Mouse (Mus musculus) ovary, adult 10 weeks (tissue): ENCODE measurements around the gene Zmynd19. TPM values are rescaled to one million over a fixed set of nuclear protein-coding genes. Genes with fewer than 3 reads are reported as not detected.

Experiments used
- polyA plus RNA-seq: library from polyadenylated mRNA; stranded (reverse); fragments of 350-450 nt; fragmentation: Illumina TruSeq; extraction: RNeasy Lipid Tissue Mini Kit (QIAGEN cat#74804); gene quantifications from one replicate; pipeline ENCODE4 v1.2.3, GENCODE M21; 2014

Gene Zmynd19
- 15.8 TPM for polyA plus RNA-seq

DNA sequence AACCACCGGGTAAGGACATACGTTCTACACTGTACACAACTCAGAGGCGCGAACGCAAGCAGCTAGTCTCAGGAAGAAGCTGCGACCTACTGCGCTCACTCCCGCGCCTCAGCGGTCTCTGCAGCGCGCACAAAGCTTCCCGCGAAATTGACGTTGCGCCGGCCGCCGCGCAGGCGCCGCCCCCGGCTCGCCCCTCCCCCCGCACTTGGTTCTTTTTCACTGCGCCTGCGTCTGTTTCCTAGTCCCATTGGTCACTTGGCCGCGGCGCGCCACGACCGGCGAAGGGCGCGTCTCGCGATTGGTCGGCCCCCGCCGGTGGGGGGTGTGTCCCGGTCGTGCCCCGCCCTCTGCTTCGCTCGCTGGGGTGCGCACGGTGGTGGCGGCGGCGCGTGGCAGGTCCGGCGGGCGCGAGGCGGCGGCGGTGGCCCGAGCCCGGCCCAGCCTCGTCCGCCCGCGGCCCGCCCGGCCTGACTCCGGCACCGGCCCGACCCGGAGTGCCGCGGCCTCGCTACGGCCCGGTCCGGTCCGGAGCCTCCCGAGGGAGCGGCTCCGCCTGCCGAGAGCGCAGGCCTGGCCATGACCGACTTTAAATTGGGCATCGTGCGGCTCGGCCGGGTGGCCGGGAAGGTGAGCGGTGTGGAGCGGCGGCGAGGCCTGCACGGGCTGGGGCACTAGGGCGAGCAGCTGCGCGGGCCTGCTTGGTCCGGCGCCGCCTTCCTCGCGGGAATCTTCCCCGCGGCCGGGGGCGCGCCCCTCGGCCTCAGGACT is at the start of gene Zmynd19:
Gene Zmynd19, plus strand, starts transcription at position 372 of the 768 bp plus-strand sequence.

GRCm38 (mm10) chr2:24918930-24919838 is 30.4 kb upstream of the Zmynd19 start, which contains the start of gene Ehmt1:
Gene Ehmt1, minus strand, starts transcription at chr2:24919614.

DNA sequence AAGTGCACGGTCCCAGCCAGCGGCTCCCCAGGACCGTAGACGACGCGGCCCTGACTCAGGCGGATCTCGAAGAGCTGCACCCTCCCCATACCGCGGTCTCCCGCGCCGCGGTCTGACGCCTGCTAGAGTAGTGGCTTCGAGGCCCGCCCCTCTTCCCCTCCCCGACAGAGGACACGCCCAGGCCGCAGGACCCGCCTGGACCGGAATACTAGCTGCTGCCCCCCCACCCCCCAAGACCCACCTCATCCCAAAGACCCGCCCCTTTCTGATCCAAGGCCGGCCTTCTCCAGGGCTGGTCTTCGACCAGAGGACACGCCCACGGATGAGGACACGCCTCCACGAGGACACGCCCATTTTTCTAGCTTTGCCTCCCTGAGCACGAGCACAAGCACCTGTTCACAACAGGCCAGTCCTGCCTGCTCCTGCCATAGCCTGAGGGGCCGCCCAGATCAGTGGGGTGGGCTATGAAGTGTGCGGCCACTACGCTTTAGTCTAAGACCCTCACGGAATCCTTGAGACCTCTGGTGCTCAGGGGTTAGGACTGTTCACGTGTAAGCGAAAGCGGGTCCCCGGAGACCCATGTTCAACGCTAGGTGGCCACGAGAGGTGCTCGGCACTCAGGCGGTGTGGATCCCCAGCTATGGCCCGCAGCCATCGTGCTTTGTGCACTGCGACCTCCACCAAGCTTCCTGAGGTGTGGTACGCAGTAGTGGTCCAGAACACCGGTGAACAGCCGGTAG is 14.4 kb upstream of the Zmynd19 start, which contains the start of gene Arrdc1:
Gene Arrdc1, minus strand, starts transcription at position 196 of the 740 bp plus-strand sequence.

GRCm38 (mm10) chr2:24962304-24963000 is 12.9 kb downstream of the Zmynd19 start, which contains the start of gene Dph7:
Gene Dph7, plus strand, starts transcription at chr2:24962400.

DNA sequence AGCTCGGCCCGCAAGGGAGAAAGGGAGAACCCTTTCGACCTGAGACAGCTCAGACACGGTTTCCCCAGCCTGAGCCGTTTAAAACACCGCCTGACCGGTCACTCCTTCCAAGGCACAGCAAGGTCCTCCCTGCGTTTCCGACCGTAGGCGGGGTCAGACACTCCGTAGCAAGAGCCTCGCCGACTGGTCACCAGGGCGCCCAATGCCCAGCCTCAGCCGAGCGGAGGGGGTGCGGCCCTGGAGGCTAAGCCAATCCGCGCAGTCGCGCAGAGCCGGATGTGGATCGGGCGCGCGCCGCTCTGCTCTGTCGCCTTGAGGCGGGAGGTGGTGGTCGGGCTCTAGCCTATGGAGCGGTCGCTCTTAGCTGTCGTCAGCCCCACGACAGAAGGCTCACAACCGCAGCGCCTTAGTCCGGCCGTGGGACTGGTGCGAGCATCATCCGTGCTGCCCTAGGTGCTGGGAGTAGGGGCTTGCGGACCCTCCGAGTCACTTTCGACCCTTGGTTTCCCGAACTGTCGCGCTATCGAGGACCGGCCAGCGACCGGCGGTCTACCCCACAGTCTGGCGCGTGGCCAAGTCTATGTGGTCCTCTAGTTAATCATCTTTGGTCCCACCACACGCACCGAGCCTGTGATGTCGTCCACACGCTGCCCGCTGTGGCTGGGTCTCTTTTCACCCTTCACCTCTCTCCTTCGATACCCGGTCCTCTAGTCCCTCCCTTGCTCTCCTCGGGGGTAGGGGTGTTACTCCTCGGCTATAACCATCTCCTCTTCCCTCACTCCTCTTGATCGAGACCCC is 25.5 kb downstream of the Zmynd19 start, which contains the start of gene Mrpl41:
Gene Mrpl41, minus strand, starts transcription at position 193 of the 798 bp plus-strand sequence.

GRCm38 (mm10) chr2:24975704-24976297 is 26.2 kb downstream of the Zmynd19 start, which contains the start of gene Pnpla7:
Gene Pnpla7, plus strand, starts transcription at chr2:24976033.

Other genes starting within 250 kb of the Zmynd19 start
- not detected for gene Cacna1b, start 186.6 kb upstream of the Zmynd19 start, polyA plus RNA-seq
- 18.0 TPM for gene Ehmt1, start 30.2 kb upstream of the Zmynd19 start, polyA plus RNA-seq
- gene Arrdc1, start 14.5 kb upstream of the Zmynd19 start, polyA plus RNA-seq, result 2.7 TPM
- gene Dph7, start 12.6 kb downstream of the Zmynd19 start, polyA plus RNA-seq, result 4.2 TPM
- gene Mrpl41, start 25.3 kb downstream of the Zmynd19 start, polyA plus RNA-seq, result 29.2 TPM
- 9.5 TPM for gene Pnpla7, start 26.2 kb downstream of the Zmynd19 start, polyA plus RNA-seq
- 3.6 TPM for gene Nsmf, start 104.6 kb downstream of the Zmynd19 start, polyA plus RNA-seq
- not detected for gene Entpd8, start 130.5 kb downstream of the Zmynd19 start, polyA plus RNA-seq
- gene Noxa1, start 145.4 kb downstream of the Zmynd19 start, polyA plus RNA-seq, result not detected
- gene Nrarp, start 231.0 kb downstream of the Zmynd19 start, polyA plus RNA-seq, result 4.8 TPM
- 2.8 TPM for gene Tor4a, start 247.1 kb downstream of the Zmynd19 start, polyA plus RNA-seq